Mouse (Mus musculus) large intestine, adult 2 months (tissue): ENCODE data around the gene Pi4k2b. TPM values are rescaled to one million over a fixed set of nuclear protein-coding genes. Genes with fewer than 3 reads are reported as not detected.
"Not testable (repeated sequence)": the region's sequence is repeated elsewhere in the genome, so short reads cannot be mapped to it uniquely, and the experiment has no call there.

Source experiments
- DNase-seq: peaks from one replicate; pipeline ENCODE4 v3.0.0-alpha.2; 2012; ENCODE audit warnings: low read depth, low spot score
- WGBS: fragments of 180-500 bp; shearing (Covaris S2); methylation state at CpG from one replicate; pipeline ENCODE4 v1.1.7; 2018; 5-methylcytosine and 5-hydroxymethylcytosine counted together
- polyA plus RNA-seq: library from polyadenylated mRNA; depleted of rRNA; stranded (reverse); fragments of >200 nt; gene quantifications from 2 replicates; pipeline ENCODE4 v1.2.3, GENCODE M21; 2012; rRNA removed

The Pi4k2b gene
- polyA plus RNA-seq: 16.5 and 52.1 TPM in 2 replicates

GRCm38 (mm10) chr5:52741391-52742111 lies at the start of gene Pi4k2b:
Gene Pi4k2b, plus strand, starts transcription at chr5:52741574.
- WGBS: under 1% methylated on average over 75 of the region's 75 CpGs
- no peak for DNase-seq

DNA sequence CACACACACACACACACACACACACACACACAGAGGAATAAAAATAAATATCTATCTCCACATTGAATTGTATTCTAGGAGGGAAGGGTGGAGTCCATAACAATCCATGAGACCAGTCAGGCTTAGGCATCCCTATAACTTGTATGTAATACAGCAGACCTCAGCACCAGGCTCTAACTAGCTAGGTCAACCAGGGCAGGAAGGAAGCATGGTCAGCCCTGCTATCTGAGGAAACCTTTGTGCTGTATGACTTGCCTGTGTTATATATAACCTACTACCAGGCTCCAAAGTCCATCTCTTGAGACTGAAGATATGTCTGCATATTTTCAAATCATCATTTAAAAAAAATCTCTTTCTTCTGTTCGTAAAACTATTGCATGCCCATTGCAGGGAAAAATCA lies 44.1 kb upstream of the Pi4k2b start:
- 73% methylated on average over 1 of the region's 1 CpGs for WGBS
- DNase-seq: no peak

DNA sequence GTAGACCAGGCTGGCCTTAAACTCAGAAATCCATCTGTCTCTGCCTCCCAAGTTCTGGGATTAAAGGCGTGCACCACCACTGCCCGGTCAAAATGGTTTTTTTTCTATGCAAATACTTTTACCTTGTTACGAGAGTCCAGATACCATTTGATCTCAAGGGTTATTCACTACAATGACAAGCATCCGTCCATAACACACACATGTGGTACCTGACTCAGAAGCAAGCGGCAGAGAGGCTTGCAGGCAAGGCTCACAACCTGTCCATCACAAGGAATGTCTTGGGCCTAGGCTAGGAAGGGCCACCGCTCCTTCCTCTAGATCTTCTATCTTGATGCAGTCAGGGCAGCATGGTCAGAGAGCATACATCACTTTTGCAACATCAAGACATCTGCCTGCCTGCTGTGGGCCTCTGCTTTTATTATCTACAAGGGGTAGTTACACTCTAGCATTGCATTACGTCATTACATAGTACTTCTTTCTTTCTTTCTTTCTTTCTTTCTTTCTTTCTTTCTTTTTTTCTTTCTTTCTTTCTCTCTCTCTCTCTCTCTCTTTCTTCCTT lies 43.4 kb upstream of the Pi4k2b start:
- DNase-seq: not testable (repeated sequence)
- WGBS: 89% methylated on average over 7 of the region's 7 CpGs

DNA sequence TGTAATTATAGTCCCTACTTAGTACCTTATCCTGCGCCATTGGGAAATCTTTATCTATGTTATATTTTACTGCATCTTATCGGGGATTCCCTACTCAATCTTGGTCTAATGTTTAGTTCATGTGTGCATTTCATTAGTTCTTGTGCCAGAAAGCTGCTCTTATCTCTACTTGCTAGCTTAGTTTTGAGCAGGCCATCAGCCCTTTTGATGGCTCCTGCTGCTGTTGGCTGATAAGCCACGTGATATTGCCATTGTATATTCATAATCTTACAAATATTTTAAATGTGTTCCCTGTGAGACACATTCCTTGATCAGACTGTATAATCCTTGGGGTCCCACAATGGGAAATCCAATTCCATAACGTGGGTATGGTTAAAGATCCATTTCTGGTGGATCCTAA lies 36.8 kb upstream of the Pi4k2b start:
- 75% methylated on average over 4 of the region's 4 CpGs for WGBS
- DNase-seq: no peak

- no peak for DNase-seq
Observed at GRCm38 (mm10) chr5:52712704-52713103, 28.7 kb upstream of the Pi4k2b start.

DNA sequence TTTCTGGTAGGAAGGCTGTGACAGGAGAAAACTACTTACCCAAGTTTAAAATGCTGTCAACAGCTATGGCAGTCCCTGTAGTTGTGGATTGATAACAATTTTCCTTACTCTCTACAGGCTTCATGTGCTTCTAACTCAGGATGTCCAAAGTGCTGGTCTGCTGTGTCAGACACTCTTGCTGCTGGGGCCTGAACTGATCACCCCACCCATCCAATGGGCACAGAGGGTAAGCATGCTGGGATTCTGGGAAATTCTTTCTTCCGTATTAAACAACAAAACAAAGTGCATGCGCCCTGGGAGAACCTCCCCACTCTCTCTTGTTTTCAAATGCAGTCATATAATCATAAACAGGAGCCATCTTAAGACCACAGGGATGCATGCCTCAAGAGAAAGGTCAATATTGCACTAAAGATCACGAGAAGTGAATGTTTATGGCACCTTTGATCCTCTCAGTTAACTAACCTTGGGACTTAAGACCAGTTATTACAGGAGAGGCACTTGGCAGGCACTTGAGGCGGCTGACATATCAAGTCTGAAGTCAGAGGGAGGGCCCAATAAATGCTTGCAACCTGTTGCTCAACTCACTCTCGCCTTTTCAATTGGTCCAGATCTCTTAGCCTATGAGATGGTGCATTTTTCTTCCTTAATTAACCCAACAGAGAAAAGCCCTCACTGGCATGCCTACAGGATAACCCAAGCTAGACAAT lies 24.5 kb upstream of the Pi4k2b start:
- peak; percentile 86 for DNase-seq
- WGBS: 29% methylated on average over 5 of the region's 5 CpGs

- 30% methylated on average over 8 of the region's 8 CpGs for WGBS
- peak; percentile 89 for DNase-seq
Observed at GRCm38 (mm10) chr5:52721003-52721402, 20.4 kb upstream of the Pi4k2b start.

GRCm38 (mm10) chr5:52727747-52728146 lies 13.6 kb upstream of the Pi4k2b start:
- DNase-seq: no peak
- 86% methylated on average over 5 of the region's 5 CpGs for WGBS

- DNase-seq: no peak
- WGBS: 77% methylated on average over 4 of the region's 4 CpGs
Observed at GRCm38 (mm10) chr5:52732811-52733210, 8.6 kb upstream of the Pi4k2b start.

DNA sequence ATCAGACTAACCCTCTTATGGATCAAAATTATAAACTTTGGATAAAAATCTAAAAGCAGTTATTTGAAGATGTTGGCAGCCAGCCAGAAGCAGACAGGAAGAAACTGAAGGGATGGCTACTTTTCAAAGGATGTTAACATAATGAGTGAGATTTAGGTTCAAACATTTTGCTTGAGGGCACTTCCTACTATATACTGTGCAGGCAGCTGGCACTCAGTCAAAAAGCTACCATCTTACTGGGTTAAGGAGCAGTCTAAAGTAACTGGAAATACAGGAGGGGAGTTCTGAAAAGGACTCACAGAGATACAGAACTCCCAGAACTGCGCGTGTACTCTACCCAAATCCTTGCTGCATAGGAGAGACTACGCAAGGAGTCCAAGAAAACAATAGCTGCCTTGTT lies 5.3 kb upstream of the Pi4k2b start:
- DNase-seq: no peak
- WGBS: 53% methylated on average over 3 of the region's 3 CpGs

GRCm38 (mm10) chr5:52742112-52742813 lies 889 bp downstream of the Pi4k2b start:
- no peak for DNase-seq
- WGBS: under 1% methylated on average over 17 of the region's 17 CpGs

GRCm38 (mm10) chr5:52743231-52743630 lies 1.9 kb downstream of the Pi4k2b start:
- no peak for DNase-seq
- WGBS: 14% methylated on average over 4 of the region's 4 CpGs

DNA sequence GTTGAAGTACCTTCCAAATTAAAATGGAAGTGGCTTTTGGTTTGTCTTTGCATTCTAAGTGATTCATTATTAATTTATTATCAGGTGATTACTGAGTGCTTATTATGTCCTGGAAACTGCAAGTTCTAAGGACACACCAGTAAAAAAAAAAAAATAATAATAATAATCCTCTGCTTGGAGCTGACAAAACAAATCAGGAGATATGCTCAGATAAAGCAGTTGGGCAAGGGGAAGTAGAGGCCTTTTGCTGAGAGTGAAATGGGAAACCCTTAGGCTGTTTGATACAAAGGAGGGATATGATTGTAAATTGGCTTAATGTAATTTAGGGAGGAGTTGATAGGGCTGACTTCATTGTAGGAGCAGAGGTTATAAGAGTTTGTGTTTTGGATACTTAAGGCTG lies 5.5 kb downstream of the Pi4k2b start:
- DNase-seq: no peak

GRCm38 (mm10) chr5:52748732-52749131 lies 7.4 kb downstream of the Pi4k2b start:
- no peak for DNase-seq
- WGBS: 77% methylated on average over 5 of the region's 5 CpGs

DNA sequence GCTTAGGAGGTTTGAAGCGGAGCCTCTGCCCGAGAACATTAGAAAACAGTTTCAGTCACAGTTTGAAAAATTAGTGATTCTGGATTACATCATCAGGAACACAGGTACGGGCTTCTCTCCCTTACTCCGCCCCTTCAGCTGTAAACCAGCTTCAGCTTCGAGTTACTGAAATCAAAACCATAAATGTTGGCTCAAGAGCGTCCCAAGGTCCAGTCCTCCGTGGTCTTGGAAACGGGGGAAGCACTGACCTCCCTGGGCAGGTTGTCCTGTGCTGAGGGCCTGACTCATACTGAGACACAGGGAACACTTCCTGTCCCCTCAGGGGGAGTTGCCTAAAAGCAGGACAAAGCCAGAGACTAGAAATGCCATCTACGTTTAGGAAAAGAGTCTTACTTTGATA lies 11.8 kb downstream of the Pi4k2b start:
- WGBS: 54% methylated on average over 9 of the region's 9 CpGs
- no peak for DNase-seq

DNA sequence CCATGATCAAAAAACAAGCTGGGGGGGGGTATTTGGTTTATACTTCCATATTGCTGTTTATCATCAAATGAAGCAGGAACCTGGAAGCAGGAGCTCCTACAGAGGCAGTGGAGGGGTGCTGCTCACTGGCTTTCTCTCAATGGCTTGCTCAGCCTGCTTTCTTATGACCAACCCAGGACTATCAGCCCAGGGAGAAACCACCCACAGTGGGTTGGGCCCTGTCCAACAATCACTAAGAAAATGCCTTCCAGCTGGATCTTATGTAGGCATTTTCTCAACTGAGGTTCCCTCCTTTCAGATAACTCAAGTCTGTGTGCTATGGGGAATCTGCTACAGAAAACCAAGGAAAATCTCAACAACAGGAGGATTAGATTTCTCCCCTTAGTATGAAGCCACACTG lies 12.8 kb downstream of the Pi4k2b start:
- no peak for DNase-seq

DNA sequence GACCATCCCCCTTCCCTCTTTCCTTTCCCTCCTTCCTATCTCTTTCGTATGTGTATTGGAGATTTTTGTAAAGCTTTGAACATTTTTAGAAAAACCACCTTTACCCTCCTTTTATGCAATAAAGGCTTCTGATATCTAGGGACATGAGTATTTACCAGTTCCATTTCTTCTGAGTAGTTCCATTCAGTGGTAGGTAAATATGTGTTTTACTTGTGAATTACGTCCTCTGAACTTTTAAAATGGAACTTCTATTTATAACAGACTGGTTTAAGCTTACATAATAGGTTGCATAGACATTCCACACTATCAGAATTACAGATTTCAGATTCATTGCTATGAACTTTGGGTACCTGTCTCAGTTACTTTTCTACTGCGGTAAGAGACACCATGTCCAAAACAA lies 14.0 kb downstream of the Pi4k2b start:
- 93% methylated on average over 3 of the region's 3 CpGs for WGBS
- no peak for DNase-seq

DNA sequence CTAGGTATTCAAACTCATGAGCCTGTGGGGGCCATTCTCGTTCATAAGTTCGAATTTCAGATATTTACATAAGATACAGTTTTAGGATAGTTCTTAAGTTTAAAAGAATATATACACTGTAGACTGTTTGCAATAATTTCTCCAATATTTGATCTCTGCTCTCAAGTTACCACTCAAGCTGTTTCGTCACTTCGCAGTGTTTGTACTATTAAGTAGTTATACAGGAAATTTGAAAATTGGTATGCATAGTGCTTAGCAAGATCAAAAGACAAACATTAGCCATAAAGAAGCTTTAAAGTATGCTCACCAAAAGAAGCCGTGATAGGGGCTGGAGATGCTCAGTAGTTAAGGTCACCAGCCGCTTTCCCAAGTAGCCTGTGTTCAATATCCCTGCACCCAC lies 14.6 kb downstream of the Pi4k2b start:
- DNase-seq: no peak
- 94% methylated on average over 6 of the region's 6 CpGs for WGBS

DNA sequence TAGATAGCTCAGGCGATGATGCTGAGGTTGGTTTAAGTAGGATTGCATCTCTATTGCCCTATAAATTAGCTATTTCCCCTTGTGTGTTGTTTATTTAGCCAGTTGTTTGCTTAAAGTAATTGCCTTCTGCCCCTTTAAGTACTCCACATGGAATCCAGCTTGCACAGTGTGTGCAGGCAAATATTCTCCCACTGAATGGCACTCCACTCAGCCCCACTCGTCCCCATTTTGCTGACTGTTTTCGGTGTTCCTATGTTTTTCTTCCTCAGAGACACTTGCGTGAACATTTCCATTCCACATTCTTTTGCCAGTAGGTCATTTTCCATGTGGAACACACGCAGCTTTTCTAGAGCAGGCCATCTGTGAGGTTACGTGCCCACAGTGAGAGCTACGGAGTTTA lies 21.2 kb downstream of the Pi4k2b start:
- 66% methylated on average over 7 of the region's 7 CpGs for WGBS
- no peak for DNase-seq

- DNase-seq: no peak
- 85% methylated on average over 5 of the region's 5 CpGs for WGBS
Observed at GRCm38 (mm10) chr5:52774267-52774666, 32.9 kb downstream of the Pi4k2b start.

DNA sequence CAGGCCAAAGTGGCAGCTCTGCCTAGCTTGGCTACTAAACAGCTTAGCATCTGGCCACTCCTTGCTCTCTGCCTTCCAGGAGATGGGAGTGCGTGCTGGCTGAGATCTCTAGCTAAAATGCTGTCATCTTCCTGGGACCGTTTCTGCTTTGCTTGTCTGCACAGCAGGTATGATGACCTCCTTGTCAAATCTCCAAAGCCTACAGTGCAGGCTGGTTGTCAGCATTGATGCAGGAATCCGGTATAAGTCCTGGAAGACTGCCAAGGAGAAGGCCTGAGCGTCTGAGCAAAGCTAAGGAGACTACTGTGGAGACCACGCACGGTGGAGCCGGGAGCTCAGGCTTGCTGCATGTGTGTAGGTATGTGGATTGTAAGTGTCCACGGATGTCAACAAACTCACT lies 33.9 kb downstream of the Pi4k2b start, which contains the start of gene Zcchc4:
TSS of gene Zcchc4 (plus strand) at position 173 of the 400 bp plus-strand sequence.
- DNase-seq: no peak
- 75% methylated on average over 8 of the region's 8 CpGs for WGBS
